Mouse (Mus musculus) B cell, adult 2 months (primary cell): ENCODE results near the gene Mapk6.
A peak's percentile ranks its signal among the peaks of the same experiment; 100 is the strongest.
"Not testable (repeated sequence)": the region's sequence is repeated elsewhere in the genome, so short reads cannot be mapped to it uniquely, and the experiment has no call there.

Source experiments
- DNase-seq, 2 experiments: peaks; one replicate each; pipeline ENCODE4 v3.0.0; 2022

Mapk6 gene

DNA sequence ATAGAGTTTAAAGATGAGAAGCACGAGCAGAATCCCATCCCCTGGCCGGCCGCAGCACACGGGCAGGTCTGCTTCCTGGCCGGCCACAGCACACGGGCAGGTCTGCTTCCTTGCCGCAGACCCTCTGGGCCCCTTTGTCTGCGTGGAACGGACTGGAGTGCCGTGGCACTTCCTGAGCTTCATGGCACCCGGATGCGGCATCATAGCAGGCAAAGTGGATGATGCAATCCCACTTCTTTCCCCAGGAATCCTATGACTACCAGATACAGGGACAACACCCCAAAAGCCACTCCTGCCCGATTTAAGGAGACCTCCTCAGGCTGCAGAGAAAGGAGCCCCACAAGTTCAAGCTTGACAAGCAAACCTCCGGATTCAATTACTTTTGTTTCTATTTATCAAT, 27.0 kb downstream of the Mapk6 start:
- DNase-seq, result no peak

DNA sequence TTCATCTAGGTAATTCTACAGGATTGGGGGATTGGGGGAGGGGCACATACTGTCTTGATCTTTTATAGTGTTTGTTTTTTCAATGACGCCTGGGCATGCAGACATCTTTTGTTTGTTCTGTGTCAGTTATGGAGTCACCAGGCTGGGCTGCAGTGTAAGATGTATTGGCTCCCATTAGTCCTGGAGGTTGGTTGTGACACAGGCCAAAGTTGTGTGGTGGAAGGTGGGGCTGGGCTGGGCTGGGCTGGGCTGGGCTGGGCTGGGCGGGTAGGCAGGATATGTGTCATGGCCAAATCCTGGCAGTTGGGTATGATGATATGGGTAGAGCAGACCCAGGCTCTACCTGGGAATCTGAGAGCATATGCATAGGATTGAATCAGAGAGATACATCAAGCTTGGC, 31.0 kb downstream of the Mapk6 start:
- no peak for DNase-seq

DNA sequence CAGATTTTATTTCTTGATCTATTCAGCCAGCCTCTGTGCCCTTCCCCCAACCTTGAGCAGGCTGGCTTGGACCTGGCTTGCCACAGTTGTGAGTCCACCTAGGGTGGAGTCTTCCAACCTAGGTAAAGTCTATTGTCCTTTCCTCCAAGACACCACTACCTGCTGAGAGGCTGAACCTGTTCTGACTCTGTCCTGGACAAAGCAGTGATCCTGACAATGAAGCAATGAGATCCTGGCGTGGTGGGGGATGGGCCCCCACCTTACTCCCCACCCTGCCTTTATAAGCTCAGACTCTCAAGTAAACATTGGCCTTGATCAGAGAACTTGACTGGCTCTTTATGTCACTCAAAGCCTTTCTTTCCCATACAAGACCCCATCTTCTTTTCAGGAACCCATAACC, 33.4 kb downstream of the Mapk6 start:
- DNase-seq, result no peak

DNA sequence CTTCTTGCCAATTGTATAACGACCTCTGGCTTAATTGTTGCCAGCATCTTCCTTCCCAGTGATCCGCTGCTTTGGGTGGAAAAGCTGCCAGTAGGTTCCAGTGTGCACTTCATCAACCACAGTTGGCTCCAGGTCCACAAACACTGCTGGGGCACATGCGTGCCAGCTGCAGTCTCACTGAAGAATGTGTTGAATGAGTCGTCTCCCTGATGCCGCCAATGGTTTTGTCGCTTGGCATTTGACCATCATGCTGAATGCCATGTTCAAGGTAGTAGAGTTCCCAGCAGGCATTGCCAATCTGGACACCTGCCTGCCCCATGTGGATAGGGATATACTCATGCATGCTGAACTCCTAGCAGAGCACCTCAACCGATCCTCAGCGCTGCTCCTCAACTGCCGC, 34.2 kb downstream of the Mapk6 start:
- DNase-seq, result no peak

DNA sequence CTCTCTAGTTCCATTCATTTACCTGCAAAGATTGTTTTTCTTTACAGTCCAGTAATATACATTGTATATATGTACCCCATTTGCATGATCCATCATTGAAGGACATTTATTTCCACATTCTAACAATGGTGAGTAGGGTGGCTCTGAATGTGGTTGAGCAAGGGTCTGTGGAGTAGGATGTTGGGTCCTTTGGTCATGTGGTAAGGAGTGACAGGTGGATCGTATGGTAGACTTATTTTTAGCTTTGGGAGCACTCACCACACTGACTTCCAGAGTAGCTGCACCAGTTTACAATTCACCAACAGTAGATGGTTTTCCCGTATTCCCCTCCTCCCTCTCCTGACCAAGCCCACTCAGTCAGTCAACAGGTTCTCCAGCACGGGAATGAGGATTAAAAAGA, 41.0 kb downstream of the Mapk6 start:
- no peak for DNase-seq

DNA sequence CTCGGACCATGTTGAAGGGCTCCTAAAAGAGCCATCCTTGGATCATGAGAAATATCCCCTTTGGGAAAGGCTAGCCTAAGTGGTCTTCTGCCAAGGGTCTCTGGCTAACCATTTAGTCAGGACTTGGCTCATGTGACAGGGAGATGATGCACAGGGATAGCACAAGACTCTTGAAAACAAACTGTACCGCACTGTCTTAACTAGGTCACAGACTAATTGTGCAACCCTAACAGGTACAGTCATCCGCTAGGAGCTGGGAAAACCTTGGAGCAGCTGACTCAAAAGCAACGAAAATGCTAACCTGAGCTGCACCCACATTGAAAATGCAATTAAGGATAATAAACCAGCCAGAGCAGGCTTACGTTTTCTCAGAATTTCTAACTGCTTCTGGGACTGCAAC, 43.6 kb downstream of the Mapk6 start:
- DNase-seq, result no peak

DNA sequence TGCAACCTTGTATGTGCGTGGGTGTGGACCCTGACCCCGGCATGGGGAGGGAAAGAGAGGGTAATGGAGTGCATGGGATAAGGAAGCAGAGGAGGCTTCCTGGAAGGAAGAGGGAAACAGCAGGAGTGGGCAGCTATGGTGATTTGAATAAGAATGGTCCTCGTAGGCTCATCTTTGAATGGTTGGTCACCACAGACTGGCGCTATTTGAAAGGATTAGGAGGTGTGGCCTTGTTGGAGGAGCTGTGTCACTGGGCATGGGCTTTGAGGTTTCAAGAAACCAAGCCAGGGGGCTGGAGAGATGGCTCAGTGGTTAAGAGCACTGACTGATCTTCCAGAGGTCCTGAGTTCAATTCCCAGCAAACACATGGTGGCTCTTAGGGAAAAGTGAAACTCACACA, 44.6 kb downstream of the Mapk6 start:
- DNase-seq, result no peak

DNA sequence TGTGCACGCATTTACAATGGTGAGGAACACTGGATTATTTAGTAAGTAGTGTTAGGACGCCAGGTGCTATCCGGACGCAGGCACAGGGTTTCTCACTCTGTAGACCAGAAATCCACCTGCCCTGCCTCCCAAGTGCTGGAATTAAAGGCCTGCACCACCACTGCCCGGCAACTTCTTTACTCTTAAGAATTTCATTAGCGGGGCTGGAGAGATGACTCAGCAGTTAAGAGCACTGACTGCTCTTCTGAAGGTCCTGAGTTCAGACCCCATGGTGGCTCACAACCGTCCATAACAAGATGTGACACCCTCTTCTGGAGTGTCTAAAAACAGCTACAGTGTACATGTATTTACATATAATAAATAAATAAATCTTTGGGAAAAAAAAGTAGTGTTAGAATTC, 46.1 kb downstream of the Mapk6 start:
- not testable (repeated sequence) for DNase-seq

DNA sequence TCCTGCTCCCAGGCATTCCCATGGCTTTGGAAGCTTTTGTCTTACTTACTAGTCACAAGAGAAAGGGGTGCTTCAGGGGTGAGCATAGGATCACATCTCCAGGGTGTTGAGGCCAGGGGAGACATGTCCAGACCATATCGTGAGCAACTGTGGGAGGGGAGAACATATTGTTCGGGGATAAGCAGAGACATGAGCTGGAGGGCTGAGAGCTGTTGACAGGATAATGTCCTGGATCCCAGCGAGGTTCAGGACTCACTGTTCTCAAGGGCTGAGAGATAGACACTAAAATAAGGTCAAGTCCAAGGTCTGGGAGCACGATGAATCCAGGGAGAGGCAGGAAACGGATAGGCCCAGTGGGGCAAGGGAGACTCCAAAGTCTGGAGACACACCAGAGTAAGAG, 46.8 kb downstream of the Mapk6 start:
- DNase-seq, result no peak

DNA sequence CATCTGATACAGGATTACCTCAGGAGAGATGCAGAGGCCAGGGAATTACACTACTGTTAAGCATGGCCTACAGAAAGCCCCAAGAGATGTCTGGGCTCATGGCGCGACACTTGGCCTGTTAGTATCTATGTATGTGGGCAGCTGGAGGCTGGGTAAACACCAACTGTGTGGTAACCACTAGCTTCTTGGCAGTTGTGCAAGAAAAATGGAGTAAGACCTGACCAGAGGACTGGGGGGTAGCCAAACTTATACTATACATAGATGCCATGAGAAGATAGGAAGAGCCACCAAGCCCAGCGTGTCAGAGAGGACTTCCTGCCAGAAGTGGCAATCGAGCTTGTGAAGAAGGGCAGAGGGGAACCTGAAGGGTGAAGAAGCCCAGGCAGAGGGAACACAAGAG, 47.6 kb downstream of the Mapk6 start:
- no peak for DNase-seq

DNA sequence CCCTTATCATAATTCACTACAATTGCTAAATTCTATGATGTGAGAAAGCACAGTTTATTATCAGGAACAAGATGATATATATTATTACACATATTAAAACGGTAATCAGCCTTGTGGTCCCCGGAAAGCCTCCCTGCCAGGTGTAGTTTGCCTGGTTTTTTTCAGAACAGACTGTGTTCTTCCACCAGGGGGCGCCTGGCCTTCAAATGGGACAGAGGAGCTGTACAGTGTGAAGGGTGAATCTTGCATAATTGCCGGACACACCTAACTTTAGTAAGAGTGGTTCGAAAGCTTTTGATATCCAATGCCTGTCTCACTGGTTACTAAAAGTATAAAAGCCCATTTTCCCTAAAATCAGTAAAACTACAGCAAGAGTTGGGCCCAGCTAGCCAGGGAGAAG, 48.1 kb downstream of the Mapk6 start:
- peak; percentile 90 for DNase-seq

DNA sequence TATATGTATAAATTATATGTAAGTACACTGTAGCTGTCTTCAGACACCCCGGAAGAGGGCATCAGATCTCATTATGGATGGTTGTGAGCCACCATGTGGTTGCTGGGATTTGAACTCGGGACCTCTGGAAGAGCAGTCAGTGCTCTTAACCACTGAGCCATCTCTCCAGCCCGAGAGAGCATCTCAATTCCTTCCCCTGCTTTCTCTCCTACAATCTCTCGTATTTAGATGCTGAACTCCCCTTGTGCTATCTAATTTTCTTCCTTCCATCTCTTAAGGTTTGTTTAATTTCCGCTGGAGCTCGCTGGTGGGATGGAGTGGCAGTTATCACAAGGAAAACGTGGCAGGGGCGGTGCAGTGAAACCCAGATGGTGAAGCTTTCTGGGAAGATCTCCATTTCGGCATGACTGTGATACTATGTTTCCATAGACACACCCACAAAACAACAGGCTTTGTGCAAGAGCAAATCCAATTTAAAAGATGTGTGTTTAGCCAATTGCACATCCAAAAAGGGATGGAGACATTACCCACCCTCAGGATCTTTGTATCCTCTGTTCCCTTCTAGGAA, 52.6 kb downstream of the Mapk6 start:
- DNase-seq, result no peak

DNA sequence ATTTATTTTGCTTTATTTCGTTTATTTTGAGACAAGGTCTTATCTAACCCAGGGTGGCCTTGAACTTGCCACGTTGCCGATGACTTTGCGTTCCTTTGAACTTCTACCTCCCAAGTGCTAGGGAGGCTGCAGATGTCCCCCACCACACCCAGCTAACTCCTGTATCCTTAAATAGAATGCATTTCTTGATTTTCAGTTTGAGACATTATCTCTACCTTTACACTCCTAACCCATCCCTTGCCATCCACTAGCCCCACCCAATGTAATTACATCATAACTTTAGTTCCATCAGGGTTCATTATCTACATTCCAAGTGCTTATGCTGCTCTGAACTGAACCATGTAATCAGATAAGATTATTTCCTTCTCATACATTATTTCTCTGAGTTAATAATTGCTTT, 54.0 kb downstream of the Mapk6 start:
- DNase-seq, result no peak

DNA sequence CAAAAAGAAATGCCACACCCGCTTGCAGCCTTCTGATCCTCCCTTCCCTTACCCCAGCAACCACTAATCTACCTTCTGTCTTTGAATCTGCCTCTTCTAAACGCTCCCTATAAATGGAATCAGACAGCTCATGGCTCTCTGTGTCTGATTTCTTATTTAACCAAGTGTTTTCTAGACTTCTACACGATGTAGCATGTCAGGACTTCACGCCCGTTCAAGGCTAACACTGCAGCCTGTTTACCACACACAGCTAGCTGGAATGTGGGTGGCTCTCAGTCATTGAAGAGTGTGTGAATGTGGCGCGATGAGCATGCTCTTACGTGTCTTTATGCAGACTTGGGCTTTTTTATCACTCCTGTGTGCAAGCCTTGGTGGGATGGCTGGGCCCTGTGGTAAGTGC, 56.7 kb downstream of the Mapk6 start:
- DNase-seq, result no peak

DNA sequence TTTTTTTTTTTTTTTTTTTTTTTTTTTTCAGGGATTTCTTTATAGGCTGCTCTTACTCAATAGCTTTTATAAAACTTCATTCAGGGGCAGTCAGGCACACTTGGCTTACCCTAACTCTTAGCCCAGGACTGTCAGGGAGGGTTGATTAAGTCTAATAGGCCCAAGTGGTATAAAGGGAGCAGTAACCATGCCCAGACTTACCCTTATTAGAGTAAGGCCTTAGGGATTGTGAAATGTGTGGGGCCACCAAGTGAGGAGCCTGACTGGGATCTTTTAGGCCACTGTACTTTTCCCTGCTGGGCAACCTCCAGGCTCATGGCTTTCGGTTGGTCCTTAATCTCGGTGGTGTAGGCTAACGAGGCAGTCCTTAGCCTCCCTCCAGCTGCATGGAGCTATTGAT, 61.2 kb downstream of the Mapk6 start:
- DNase-seq, result no peak

DNA sequence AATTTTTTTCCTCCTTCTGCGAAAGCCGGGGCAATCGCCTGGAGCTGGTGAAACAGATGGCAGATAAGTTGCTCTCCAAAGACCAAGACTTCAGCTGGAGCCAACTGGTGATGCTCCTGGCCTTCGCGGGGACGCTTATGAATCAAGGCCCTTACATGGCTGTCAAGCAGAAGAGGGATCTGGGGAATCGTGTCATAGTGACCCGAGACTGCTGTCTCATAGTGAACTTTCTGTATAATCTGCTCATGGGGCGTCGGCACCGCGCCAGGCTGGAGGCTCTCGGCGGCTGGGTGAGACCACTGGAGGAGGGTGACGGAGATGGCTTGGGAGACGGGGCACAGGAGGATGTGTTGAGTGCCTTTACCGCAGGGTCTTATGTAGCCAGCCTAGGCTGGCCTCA, 61.7 kb downstream of the Mapk6 start:
- no peak for DNase-seq

DNA sequence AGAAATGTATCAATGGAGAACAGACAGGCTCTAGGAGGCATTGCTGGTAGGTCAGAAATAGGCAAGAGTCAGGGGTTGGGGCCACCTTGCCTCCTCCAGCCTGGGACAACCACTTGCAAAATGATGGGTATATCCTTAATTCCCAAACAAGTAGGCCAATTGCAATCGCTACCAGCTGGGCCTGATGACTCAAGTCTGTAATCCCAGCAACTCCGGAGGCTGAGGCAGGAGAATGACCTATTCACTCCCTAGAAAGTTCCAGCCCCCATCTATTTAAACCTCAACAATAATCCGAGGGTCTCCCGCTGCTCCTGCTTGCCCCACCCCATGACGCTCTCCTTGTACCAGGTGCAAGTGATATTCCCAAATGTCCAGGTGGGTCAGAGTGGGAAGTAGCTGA, 62.3 kb downstream of the Mapk6 start, which contains the start of gene Bcl2l10:
Bcl2l10 (plus strand) TSS at position 301 of the 400 bp plus-strand sequence.
- no peak for DNase-seq

DNA sequence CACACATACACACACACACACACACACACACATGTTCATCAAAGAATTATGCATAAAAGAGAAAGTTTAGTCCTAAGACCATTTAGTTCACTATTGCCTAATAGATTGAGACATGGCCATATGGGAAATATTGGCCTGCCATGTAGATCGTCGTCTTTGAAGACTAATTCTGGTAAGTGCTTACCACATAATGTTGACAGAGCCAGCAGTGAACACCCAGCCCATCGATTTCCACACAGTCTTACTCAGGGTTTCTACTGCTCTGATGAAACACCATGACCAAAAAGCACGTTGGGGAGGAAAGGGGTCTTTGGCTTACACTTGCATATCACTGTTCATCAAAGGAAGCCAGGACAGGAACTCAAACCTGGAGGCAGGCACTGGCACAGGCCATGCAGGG, 67.4 kb downstream of the Mapk6 start:
- DNase-seq, result no peak

DNA sequence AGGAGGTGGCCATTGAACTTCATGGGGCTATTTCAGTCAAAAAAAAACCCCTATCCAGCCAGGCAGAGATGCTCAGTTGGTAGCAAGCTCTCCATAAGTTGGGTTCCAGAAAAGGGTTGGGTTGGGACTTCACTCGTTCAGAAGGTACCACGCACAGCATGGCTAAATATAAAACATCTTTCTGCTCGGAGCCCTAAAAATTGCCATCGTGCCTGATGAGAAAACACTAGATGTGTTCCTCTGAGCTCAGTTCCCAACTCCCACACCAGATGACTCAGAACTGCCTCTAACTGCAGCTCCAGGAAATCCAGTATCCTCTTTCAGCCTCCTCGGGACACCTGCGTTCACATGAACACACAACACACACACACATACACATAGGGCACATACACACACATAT, 71.8 kb downstream of the Mapk6 start:
- no peak for DNase-seq

DNA sequence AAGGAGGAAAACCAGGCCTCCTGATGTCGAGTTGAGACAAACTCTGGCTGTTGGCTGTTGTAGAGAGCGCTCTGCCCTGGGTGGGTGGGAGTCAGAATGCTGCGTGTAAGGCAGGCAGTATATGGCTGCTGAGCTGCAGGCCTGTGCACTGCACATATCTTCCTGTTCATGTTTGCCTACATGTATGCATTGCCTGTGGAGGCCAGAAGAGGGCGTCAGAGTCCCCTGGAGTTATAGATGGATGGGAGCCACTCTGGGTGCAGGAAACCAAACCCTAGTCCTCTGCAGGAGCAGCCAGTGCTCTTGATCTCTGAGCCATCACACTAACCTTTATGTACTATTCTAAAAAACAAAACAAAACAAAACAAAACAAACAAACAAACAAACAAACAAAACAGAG, 75.4 kb downstream of the Mapk6 start:
- DNase-seq, result no peak

DNA sequence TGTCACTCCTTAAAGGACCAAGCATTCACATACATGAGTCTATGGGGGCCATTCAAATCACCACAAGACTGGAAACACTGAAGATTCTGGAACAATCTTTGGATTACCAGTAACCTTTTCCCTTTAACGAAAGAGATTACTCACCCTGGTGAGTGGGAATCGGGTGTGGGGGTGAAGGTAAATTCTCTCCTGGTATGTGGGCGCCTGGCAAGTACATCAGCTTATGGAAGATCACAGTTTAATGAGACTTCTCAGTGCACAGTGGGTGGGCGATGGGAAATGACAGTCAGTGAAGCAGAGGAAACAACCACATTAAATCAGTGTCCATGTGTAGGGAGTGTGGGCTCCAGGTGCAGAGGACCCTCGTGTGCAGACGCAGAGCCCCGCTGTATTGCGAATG, 79.0 kb downstream of the Mapk6 start:
- DNase-seq, result no peak

DNA sequence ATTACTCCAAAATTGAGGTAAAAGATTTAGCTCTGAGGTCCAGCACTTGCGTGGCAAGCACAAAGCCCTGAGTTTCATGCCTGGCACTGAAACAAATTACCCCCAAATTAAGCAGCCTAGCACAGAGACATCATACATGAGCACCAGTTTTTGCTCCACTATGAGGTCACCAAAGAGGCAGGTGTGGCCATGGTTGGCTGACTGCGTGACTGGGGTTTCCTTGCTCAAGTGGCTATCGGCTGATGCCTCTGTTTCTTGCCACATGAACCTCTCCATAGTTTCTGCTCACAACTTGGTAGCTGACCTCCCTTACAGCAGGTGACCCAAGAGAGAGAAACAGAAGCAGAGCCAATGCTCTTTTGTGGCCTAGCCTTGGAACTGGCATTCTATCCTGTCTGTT, 81.8 kb downstream of the Mapk6 start:
- DNase-seq, result no peak

DNA sequence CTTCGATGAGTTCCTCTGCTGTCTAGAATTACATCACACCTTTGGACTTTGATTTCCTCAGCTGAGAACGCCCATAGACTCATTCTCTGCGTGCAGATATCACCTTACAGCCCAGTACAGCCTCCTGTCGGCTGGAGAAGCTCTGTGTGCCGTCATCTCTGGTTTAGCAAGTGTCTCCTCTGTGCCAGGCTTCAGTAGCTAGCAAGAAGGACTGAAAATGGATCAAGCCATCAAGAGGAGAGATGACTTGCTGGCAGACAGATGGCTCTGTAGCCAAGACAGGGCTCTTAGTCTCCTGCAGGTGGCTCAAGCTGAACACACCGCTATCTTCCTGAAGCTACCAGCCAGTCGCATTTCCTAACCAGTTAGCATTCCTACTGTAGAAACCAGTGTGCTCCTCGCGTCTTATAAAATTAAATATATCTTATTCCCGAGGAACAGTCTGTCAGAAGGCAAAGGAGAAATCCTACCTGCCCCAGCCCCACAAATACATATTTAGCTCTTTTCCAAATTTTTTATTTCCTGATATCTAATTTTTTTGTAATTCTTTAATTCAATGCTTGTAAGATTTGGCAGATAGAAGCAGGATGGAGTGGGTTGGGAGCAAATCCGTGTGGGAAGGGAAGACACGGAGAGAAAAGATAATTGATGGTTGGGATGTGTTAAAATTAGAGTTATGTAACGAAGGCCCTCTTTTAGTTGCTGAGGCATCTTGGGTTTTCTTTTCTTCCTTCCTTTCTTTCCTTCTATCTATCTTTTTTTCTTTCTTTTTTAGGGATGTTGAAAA, 87.5 kb downstream of the Mapk6 start:
- DNase-seq, result no peak

DNA sequence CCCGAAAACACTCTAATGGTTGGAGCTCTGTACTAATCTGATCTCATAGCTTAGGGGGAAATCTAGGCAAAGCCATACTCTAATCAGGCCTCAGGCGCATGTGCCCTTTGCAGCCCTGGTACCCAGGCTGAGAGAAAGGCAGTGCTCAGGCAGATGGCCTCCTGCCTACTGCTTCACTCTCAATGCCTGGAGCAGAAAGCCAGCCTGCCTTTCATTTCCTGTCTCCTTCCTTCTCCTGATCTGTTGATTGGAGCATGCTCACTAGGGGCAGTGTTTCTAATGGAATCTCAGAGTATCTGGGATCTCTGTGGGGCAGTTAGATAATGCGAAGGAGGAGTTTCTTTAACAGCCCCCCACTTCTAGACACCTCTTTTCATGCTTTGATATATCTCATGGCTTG, 90.4 kb downstream of the Mapk6 start:
- no peak for DNase-seq
